Mouse (Mus musculus): ENCODE data around the gene Pdcl2.

Gene Pdcl2

GRCm38 (mm10) chr5:76330953-76331352 is at the start of gene Pdcl2:
TSS of gene Pdcl2 (minus strand) at chr5:76331156.
- no peak for DNase-seq (ENCODE audit: low spot score)

- DNase-seq (ENCODE audit: low spot score): no peak
Measured at GRCm38 (mm10) chr5:76379216-76379615, 48.3 kb upstream of the Pdcl2 start.

DNA sequence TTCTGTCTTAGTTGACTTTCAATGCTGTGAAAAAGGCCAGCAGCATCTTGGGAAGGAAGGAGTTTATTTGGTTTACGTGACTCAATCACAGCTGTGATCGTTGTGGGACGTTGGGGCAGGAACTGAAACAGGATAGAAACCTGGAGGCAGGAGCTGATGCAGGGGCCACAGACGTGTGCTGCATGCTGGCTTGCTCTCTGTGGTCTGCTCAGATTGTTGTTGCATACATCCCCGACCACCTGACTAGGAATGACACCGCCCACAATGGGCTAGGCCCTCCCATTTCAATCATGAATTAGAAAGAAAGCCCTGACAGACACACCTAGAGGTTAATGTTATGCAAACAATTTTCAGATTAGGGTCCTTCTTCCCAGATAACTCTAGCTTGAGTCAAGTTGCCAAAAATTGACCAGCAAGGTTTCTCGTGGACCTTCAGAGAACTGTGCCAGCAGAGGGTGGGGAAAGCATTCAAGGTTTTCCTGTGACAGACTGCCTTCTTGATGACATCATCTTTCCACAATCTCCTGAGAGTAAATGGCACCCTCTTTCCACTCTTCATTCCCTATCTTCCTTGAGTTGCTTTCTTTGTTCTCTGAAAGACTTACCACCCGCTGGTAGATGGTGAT is 38.4 kb upstream of the Pdcl2 start:
- DNase-seq (ENCODE audit: low spot score): no peak

DNA sequence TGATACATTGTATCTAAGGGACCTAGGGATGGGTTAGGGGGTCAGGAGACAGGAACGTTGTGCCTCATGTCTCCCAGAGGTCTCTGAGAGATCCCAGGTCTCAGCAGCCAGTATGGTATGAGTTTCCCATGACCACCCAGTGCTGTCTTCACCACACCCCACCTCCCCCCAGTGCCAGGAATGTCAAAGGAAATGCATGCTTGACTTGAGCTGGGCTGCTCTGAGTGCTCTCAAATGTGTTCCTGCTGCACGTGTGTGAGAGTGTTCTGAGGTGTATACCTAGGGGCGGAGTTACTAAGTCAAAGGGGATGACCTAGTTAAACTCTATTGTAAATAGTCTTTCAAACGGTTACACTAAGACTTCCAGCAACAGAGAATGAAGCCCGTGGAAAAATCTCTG is 34.5 kb upstream of the Pdcl2 start:
- DNase-seq (ENCODE audit: low spot score): no peak

DNA sequence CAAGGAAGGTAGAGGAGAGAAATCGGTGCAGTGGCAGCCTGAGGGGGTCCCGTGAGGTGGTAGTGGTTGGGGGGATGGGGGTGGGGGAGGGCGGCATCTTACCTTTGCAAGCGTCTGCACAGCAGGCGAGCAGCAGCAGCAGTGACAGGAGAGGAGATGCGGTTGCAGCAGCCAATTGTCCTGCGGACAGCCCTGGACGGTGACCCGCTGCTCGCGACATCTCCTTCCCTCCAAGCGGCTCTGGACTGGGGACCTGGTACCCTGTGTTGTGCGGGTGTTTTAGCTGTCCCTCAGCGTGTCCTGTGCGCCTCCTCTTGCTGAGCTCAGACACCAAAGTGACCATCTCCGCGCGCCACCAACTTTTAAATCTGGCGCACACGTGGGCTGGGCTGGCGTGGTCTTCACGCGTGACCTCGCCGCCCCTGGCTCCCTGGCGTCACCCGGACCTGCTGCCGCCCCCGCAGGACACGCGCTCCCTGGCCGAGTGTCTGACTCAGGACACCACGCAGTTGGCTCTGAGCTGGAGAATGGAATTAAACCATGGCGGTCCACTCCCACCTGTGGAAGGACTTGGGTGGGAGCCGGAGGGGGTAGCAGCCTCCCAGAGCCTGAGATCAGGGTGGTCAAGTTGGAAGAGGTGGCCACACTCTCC is 32.6 kb upstream of the Pdcl2 start, which contains the start of gene Nmu:
TSS of gene Nmu (minus strand) at position 336 of the 652 bp plus-strand sequence.
- no peak for DNase-seq (ENCODE audit: low spot score)

GRCm38 (mm10) chr5:76360786-76361185 is 29.8 kb upstream of the Pdcl2 start:
- DNase-seq (ENCODE audit: low spot score): no peak

DNA sequence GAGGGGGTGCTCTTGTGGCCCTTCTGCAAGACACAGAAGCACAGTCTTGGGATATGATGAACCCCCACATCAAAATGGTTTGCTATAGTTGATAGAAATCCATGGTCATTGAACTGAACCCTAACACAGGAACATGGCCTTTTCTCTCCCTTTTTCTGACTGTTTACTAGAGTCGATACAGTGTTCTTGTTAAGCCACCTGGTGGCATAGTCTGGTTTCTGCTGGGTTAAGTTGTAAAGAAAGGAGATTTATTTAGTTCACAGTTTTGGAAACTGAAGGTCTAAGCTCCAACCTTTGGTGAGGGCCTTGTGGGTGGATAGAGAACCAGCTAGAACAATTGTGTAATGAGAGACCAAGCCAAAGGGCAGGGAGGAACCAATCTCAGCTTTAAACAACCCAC is 29.1 kb upstream of the Pdcl2 start:
- DNase-seq (ENCODE audit: low spot score): no peak

GRCm38 (mm10) chr5:76351953-76352611 is 21.1 kb upstream of the Pdcl2 start:
- no peak for DNase-seq (ENCODE audit: low spot score)

GRCm38 (mm10) chr5:76351537-76351936 is 20.6 kb upstream of the Pdcl2 start:
- DNase-seq (ENCODE audit: low spot score): no peak

DNA sequence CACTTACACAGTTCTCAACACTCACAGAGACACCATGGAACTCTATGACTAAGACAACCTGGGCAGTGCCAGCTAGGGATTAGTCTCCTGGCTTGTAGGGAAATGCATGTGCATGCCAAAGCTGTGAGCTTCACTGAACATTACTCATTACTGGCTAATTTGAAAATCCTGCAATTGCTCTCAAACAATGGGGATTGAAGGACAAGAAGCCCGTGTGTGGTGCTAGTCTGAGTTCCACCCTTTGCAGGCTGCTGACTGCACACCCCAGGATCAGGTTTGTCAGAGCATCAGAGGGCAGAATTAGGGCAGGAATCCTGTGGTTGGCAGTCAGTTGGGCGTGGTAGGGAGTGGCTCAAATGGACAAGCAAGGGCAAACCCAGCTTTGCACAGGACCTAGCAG is 15.2 kb upstream of the Pdcl2 start:
- DNase-seq (ENCODE audit: low spot score): no peak

- no peak for DNase-seq (ENCODE audit: low spot score)
Measured at GRCm38 (mm10) chr5:76340931-76341330, 10.0 kb upstream of the Pdcl2 start.

- DNase-seq (ENCODE audit: low spot score): no peak
Measured at GRCm38 (mm10) chr5:76337100-76337499, 6.1 kb upstream of the Pdcl2 start.

- no peak for DNase-seq (ENCODE audit: low spot score)
Measured at GRCm38 (mm10) chr5:76333833-76334232, 2.9 kb upstream of the Pdcl2 start.

GRCm38 (mm10) chr5:76327296-76327695 is 3.7 kb downstream of the Pdcl2 start:
- no peak for DNase-seq (ENCODE audit: low spot score)

GRCm38 (mm10) chr5:76325113-76325512 is 5.8 kb downstream of the Pdcl2 start:
- DNase-seq (ENCODE audit: low spot score): no peak

- DNase-seq (ENCODE audit: low spot score): no peak
Measured at GRCm38 (mm10) chr5:76321249-76322196, 9.4 kb downstream of the Pdcl2 start.

GRCm38 (mm10) chr5:76308206-76308605 is 22.8 kb downstream of the Pdcl2 start:
- no peak for DNase-seq (ENCODE audit: low spot score)

DNA sequence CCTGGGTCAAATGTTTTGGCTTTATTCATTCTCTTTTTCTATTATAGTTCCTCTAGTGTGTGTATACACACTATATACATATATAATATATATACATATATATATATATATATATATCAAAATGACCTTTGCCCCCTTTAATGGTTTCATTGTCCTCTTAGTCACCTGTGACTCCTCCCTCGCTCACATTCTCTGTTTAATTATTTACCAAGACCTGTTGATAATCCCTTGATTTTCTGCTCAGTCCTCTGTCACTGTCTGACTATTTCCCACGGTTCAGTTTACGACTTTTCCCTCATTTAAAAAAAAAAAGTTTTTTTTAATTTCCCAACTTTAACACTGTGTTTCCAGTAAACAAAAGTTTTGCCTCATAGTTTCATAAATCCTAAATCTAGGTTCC is 24.7 kb downstream of the Pdcl2 start:
- no peak for DNase-seq (ENCODE audit: low spot score)

DNA sequence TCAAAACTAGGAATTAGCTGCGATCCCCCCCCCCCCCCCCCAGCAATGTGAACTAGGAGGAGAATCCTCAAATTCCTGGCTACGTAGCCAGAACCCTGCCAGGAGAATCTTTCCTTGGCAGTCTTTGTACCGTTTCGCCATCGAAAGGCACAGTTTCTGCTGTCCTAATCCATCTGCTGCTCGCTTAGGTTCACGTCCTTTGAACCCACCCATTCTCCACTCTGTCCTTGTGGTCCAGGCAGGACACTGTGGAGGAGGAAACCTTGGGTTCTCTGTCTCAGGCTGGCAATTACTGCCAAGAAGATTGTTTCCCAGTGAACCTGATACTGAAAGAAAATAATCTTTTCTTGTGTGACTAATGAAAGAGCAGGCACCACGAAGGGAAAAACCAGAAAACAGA is 25.3 kb downstream of the Pdcl2 start:
- DNase-seq (ENCODE audit: low spot score): no peak

GRCm38 (mm10) chr5:76304452-76305341 is 26.3 kb downstream of the Pdcl2 start, which contains the start of gene Clock:
TSS of gene Clock (minus strand) at chr5:76304792.
- peak; percentile 86 for DNase-seq (ENCODE audit: low spot score)

Data from left cerebral cortex, adult 11 months (tissue).